Mouse (Mus musculus) frontal cortex, postnatal 14 days (tissue): ENCODE data around the gene Gm10053.
"Not testable (repeated sequence)": the region's sequence is repeated elsewhere in the genome, so short reads cannot be mapped to it uniquely, and the experiment has no call there.

Source experiments
- DNase-seq, 2 experiments: peaks; one replicate each; pipeline ENCODE4 v3.0.0; 2022; ENCODE audit warnings: low spot score in 2 of 2

Gm10053 gene

GRCm38 (mm10) chr19:24875129-24875870 is at the start of gene Gm10053:
Gene Gm10053, plus strand, starts transcription at chr19:24875686.
- DNase-seq = not testable (repeated sequence)

GRCm38 (mm10) chr19:24842080-24842479 is 33.4 kb upstream of the Gm10053 start:
- no peak for DNase-seq

GRCm38 (mm10) chr19:24845007-24845546 is 30.4 kb upstream of the Gm10053 start:
- no peak for DNase-seq

GRCm38 (mm10) chr19:24848345-24848744 is 27.1 kb upstream of the Gm10053 start:
- DNase-seq = no peak

- no peak for DNase-seq
These were observed 26.6 kb upstream of the Gm10053 start for GRCm38 (mm10) chr19:24848844-24849243.

- DNase-seq = no peak
These were observed 23.8 kb upstream of the Gm10053 start for GRCm38 (mm10) chr19:24851456-24852315.

GRCm38 (mm10) chr19:24861276-24861611 is 14.2 kb upstream of the Gm10053 start:
- DNase-seq = no peak

GRCm38 (mm10) chr19:24861612-24862451 is 13.7 kb upstream of the Gm10053 start, which contains the start of gene Pgm5:
Gene Pgm5, minus strand, starts transcription at chr19:24861855.
- DNase-seq = no peak

GRCm38 (mm10) chr19:24865436-24865835 is 10.1 kb upstream of the Gm10053 start:
- no peak for DNase-seq

- peak in 1 of 2 experiments; percentile 68 for DNase-seq
These were observed 4.3 kb upstream of the Gm10053 start for GRCm38 (mm10) chr19:24871037-24871635.

- DNase-seq = no peak
These were observed 1.6 kb upstream of the Gm10053 start for GRCm38 (mm10) chr19:24873873-24874272.

- DNase-seq = no peak
These were observed 5.8 kb downstream of the Gm10053 start for GRCm38 (mm10) chr19:24881237-24881636.

- no peak for DNase-seq
These were observed 10.0 kb downstream of the Gm10053 start for GRCm38 (mm10) chr19:24885504-24885903.

GRCm38 (mm10) chr19:24886888-24887287 is 11.4 kb downstream of the Gm10053 start:
- no peak for DNase-seq

GRCm38 (mm10) chr19:24896536-24896935 is 21.1 kb downstream of the Gm10053 start:
- DNase-seq = no peak

- no peak for DNase-seq
These were observed 21.8 kb downstream of the Gm10053 start for GRCm38 (mm10) chr19:24897006-24897895.

GRCm38 (mm10) chr19:24897896-24898736 is 22.6 kb downstream of the Gm10053 start:
- no peak for DNase-seq

- no peak for DNase-seq
These were observed 23.5 kb downstream of the Gm10053 start for GRCm38 (mm10) chr19:24898737-24899577.
